Mouse (Mus musculus): ENCODE data around the gene Ndufc1. TPM values are rescaled to one million over a fixed set of nuclear protein-coding genes. Genes with fewer than 3 reads are reported as not detected.

The Ndufc1 gene
- total and polyA plus RNA-seq, 3 experiments = 115 to 207 TPM; not detected in 1

GRCm38 (mm10) chr3:51364703-51365516 is 43.9 kb downstream of the Ndufc1 start (continued):
- no peak for TF ChIP-seq ELF1 (IDR thresholded peaks at IDR 0.05; ENCODE audit: low read depth, low read length)
- TF ChIP-seq ETS1 (IDR thresholded peaks at IDR 0.05; ENCODE audit: low read depth, low read length) = peak; percentile 50
- TF ChIP-seq TCF12 (IDR thresholded peaks at IDR 0.05; ENCODE audit: low read depth, low read length) = 0 out of 2 replicates have a peak, but pooled peaks have one; percentile 32
- TF ChIP-seq POLR2AphosphoS5 (IDR thresholded peaks at IDR 0.05; ENCODE audit: borderline replicate concordance, low read depth, low read length) = no peak
- peak; percentile 88 for TF ChIP-seq SIN3A (IDR thresholded peaks at IDR 0.05; ENCODE audit: low read length)

GRCm38 (mm10) chr3:51361066-51361465 is 47.7 kb downstream of the Ndufc1 start:
- TF ChIP-seq E2F4 (IDR thresholded peaks at IDR 0.05; ENCODE audit: borderline replicate concordance, low read depth, low read length) = no peak
- TF ChIP-seq HCFC1 (IDR thresholded peaks at IDR 0.05; ENCODE audit: low read depth, low read length) = no peak
- TF ChIP-seq EP300 (IDR thresholded peaks at IDR 0.05; ENCODE audit: low read depth in 1 of 2, low read length in 2 of 2) = no peak
- TF ChIP-seq MAFK (IDR thresholded peaks at IDR 0.05; ENCODE audit: borderline replicate concordance, low read depth, low read length) = no peak
- TF ChIP-seq MAX (IDR thresholded peaks at IDR 0.05; ENCODE audit: low read length) = no peak
- no peak for TF ChIP-seq USF2 (IDR thresholded peaks at IDR 0.05; ENCODE audit: borderline replicate concordance in 1 of 2, insufficient read depth in 1 of 2, low read depth in 1 of 2, low read length in 2 of 2)
- no peak for TF ChIP-seq USF1 (IDR thresholded peaks at IDR 0.05; ENCODE audit: low read depth, low read length)
- no peak for TF ChIP-seq KAT2A (conservative IDR thresholded peaks at IDR 0.05; ENCODE audit: low read depth, low read length)
- no peak for TF ChIP-seq MAZ (IDR thresholded peaks at IDR 0.05; ENCODE audit: low read depth, low read length)
- TF ChIP-seq ELF1 (IDR thresholded peaks at IDR 0.05; ENCODE audit: low read depth, low read length) = no peak
- TF ChIP-seq POLR2AphosphoS2 (IDR thresholded peaks at IDR 0.05; ENCODE audit: low read length) = no peak
- TF ChIP-seq RAD21 (IDR thresholded peaks at IDR 0.05; ENCODE audit: low read depth, low read length) = no peak
- TF ChIP-seq SIN3A (IDR thresholded peaks at IDR 0.05; ENCODE audit: low read length) = no peak
- TF ChIP-seq BHLHE40 (IDR thresholded peaks at IDR 0.05; ENCODE audit: borderline replicate concordance, low read depth, low read length) = no peak
- no peak for TF ChIP-seq MYB (IDR thresholded peaks at IDR 0.05; ENCODE audit: low read depth, low read length)
- no peak for TF ChIP-seq ZKSCAN1 (IDR thresholded peaks at IDR 0.05; ENCODE audit: low read depth, low read length)
- no peak for TF ChIP-seq TBP (IDR thresholded peaks at IDR 0.05; ENCODE audit: low read depth, low read length)
- H3K4me1 ChIP-seq (ENCODE audit: control insufficient read depth in 1 of 2, insufficient read depth in 2 of 2, low read length in 2 of 2) = peaks cover 0 to 18% of the 10 kb centered on the region in 2 experiments; a peak in 2 of 4 replicates

More at GRCm38 (mm10) chr3:51361066-51361465, 47.7 kb downstream of the Ndufc1 start:
- H3K9me3 ChIP-seq (replicated peaks; ENCODE audit: insufficient read depth, low read length) = no peaks in the 10 kb centered on the region
- no peaks in the 10 kb centered on the region for H3K27me3 ChIP-seq (ENCODE audit: control insufficient read depth in 1 of 2, insufficient read depth in 2 of 2, low read length in 2 of 2)
- H3K36me3 ChIP-seq (ENCODE audit: control insufficient read depth in 1 of 2, insufficient read depth in 2 of 2, low read length in 2 of 2) = peaks cover 0 to 10% of the 10 kb centered on the region in 2 experiments; a peak in 2 of 4 replicates
- no peak overlapping the region for H3K4me3 ChIP-seq (ENCODE audit: control insufficient read depth in 1 of 2, insufficient read depth in 1 of 2, low read depth in 2 of 2, low read length in 2 of 2)
- H3K27ac ChIP-seq (ENCODE audit: control insufficient read depth, low read depth, low read length) = no peak overlapping the region
- no peaks in the 10 kb centered on the region; the same call in 1 of the 2 replicates for H3K79me2 ChIP-seq (ENCODE audit: control insufficient read depth, insufficient read depth, low read length, poor library complexity)
- DNase-seq (ENCODE audit: low read depth, low spot score) = peak; percentile 53
- H3K9ac ChIP-seq (ENCODE audit: control insufficient read depth, low read depth, low read length, poor library complexity, severe bottlenecking) = no peak overlapping the region
